Mouse (Mus musculus): ENCODE results near the gene Pfdn2. TPM values are rescaled to one million over a fixed set of nuclear protein-coding genes. Genes with fewer than 3 reads are reported as not detected.

Gene Pfdn2
- polyA plus RNA-seq, 1 experiment from 2014 or later: 130 TPM

DNA sequence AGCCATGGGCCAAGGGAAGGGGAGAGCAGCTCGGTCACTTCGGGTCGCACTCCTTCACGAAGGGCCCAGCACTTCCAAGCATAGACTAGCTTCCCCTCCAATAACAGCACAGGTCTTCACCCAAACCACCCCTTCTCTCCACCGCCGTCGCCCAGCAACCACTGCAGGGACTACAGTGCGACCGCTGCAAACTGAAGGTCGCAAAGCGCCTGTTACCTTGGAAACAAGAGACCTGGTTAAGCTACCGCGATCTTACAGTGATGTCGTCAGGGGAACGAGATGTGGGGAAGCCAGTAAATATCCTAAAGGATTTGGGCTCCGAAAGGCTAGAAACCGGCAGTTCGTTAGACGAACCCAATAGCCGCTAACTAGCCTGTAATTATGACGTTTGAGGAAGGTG, 15.2 kb downstream of the Pfdn2 start, which contains the start of gene Klhdc9:
Gene Klhdc9 (minus strand): TSS at position 143 of the 400 bp plus-strand sequence.
- Histone ChIP-seq H3K27ac (peak within 1 kb of the TSS; percentile 86), H3K9me3 (peaks cover 7% of the 10 kb centered on the region), H3K27me3 (ENCODE audit: insufficient read depth, poor library complexity, severe bottlenecking) (no peaks in the 10 kb centered on the region), H3K4me3 (peak within 1 kb of the TSS; percentile 62), H3K4me1 (replicated peaks) (peaks cover 18% of the 10 kb centered on the region), H3K36me3 (peaks cover 38% of the 10 kb centered on the region)
- under 1% methylated on average over 21 of the region's 21 CpGs for WGBS
- DNase-seq (ENCODE audit: low spot score): peak; percentile 95

- Histone ChIP-seq H3K4me3 (peak overlapping the region; percentile 62), H3K9me3 (peaks cover 7% of the 10 kb centered on the region), H3K4me1 (replicated peaks) (peaks cover 18% of the 10 kb centered on the region), H3K36me3 (peaks cover 32% of the 10 kb centered on the region), H3K27me3 (ENCODE audit: insufficient read depth, poor library complexity, severe bottlenecking) (no peaks in the 10 kb centered on the region), H3K27ac (peak overlapping the region; percentile 86)
- WGBS: 33% methylated on average over 16 of the region's 16 CpGs
- DNase-seq (ENCODE audit: low spot score): peak; percentile 64
Measured at GRCm38 (mm10) chr1:171361106-171362103, 15.9 kb downstream of the Pfdn2 start.

- DNase-seq (ENCODE audit: low spot score): no peak
Measured at GRCm38 (mm10) chr1:171365934-171366333, 20.5 kb downstream of the Pfdn2 start.

GRCm38 (mm10) chr1:171369845-171370556, 24.5 kb downstream of the Pfdn2 start, which contains the start of gene Nectin4:
TSS of gene Nectin4 (plus strand) at chr1:171370099.
- 36% methylated on average over 20 of the region's 20 CpGs for WGBS

More at GRCm38 (mm10) chr1:171365934-171366333, 20.5 kb downstream of the Pfdn2 start:
- no peak overlapping the region for H3K27ac ChIP-seq
- WGBS: 72% methylated on average over 7 of the region's 7 CpGs
- H3K9me3 ChIP-seq: no peaks in the 10 kb centered on the region
- no peaks in the 10 kb centered on the region; the same call in 1 of the 2 replicates for H3K27me3 ChIP-seq (ENCODE audit: insufficient read depth, poor library complexity, severe bottlenecking)
- no peaks in the 10 kb centered on the region for H3K36me3 ChIP-seq
- no peak overlapping the region for H3K4me3 ChIP-seq
- peaks cover 10% of the 10 kb centered on the region for H3K4me1 ChIP-seq (replicated peaks)

DNA sequence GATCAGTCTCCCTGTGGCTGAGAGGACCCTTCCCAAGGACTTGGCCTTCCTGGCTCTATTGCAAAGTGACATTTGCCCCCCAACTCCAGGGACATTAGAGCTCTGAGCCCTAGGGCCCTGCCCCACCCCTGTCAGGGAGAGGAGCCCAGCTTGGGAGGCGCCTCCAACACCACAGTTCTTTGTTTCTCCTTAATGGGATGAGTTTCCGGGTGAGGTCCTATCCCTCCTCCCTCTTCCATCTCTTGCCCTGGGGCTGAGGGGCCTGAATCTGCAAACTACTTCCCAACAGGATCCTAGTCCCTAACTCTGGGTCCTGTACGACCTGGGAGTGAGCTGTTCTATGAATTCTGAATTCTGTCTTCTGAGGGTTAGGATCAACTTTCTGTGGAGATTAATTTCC, 27.4 kb downstream of the Pfdn2 start:
- H3K36me3 ChIP-seq: no peaks in the 10 kb centered on the region
- DNase-seq (ENCODE audit: low spot score): no peak
- H3K27ac ChIP-seq: no peak overlapping the region

More at GRCm38 (mm10) chr1:171369845-171370556, 24.5 kb downstream of the Pfdn2 start, which contains the start of gene Nectin4:
- no peak within 1 kb of the TSS for H3K27ac ChIP-seq
- no peak for DNase-seq (ENCODE audit: low spot score)
- no peaks in the 10 kb centered on the region for H3K36me3 ChIP-seq
- no peaks in the 10 kb centered on the region for H3K9me3 ChIP-seq
- peaks cover 18% of the 10 kb centered on the region for H3K27me3 ChIP-seq (ENCODE audit: insufficient read depth, poor library complexity, severe bottlenecking)
- peak within 1 kb of the TSS; percentile 3; the same call in 1 of the 2 replicates for H3K4me3 ChIP-seq
- peaks cover 30% of the 10 kb centered on the region for H3K4me1 ChIP-seq (replicated peaks)

DNA sequence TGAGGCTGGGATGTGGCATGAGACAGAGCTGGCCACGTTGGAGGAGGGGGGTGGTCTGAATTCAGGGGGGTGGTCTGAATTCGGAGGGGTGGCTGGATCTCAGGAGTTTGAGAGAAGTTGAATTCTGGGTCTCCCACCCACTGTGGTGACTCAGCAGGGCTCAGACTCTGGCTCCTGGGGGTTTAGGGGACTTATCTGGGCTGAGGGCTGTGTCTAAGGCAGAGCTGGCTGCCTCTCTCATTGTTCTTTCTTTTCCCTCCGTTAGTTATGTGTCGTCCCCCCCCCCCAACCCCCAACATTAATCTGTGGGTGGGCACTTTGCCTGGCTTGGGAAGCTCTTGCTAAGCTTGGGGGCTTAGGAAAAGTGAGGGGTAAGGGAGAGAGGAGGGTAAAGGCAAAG, 28.5 kb downstream of the Pfdn2 start:
- Histone ChIP-seq H3K27me3 (ENCODE audit: insufficient read depth, poor library complexity, severe bottlenecking) (peaks cover 29% of the 10 kb centered on the region), H3K9me3 (no peaks in the 10 kb centered on the region), H3K27ac (peak overlapping the region; percentile 62), H3K36me3 (no peaks in the 10 kb centered on the region), H3K4me3 (no peak overlapping the region), H3K4me1 (replicated peaks) (peaks cover 36% of the 10 kb centered on the region)
- no peak for DNase-seq (ENCODE audit: low spot score)
- 6% methylated on average over 4 of the region's 4 CpGs for WGBS

More for the DNA sequence above, 27.4 kb downstream of the Pfdn2 start:
- Histone ChIP-seq H3K9me3 (no peaks in the 10 kb centered on the region), H3K27me3 (ENCODE audit: insufficient read depth, poor library complexity, severe bottlenecking) (peaks cover 22% of the 10 kb centered on the region), H3K4me3 (no peak overlapping the region), H3K4me1 (replicated peaks) (peaks cover 36% of the 10 kb centered on the region)
- 53% methylated on average over 3 of the region's 3 CpGs for WGBS

DNA sequence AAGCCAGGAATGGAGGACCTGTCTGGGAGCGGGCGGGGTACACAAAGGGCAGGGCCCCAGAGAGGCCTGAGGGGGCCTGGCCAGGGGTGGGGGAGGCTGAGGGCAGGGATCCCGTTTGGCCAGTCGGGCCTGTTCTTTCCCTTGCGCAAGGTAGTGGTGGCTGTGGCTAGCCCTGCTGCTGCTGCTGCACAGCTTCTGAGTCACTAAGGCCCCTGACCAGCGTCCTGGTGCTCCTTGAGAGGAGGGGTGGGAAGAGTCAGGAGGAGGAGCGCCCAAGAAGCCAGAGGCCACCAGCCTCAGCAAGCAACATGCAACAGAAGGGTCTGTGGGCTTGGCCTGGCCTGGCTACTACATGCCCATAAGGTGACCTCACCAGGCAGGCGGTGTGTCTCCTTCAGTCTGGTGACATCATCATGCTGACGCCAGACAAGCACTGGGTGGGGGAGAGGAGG, 30.2 kb downstream of the Pfdn2 start:
- Histone ChIP-seq H3K4me1 (replicated peaks) (peaks cover 47% of the 10 kb centered on the region), H3K9me3 (no peaks in the 10 kb centered on the region), H3K36me3 (no peaks in the 10 kb centered on the region), H3K27me3 (ENCODE audit: insufficient read depth, poor library complexity, severe bottlenecking) (peaks cover 45% of the 10 kb centered on the region), H3K27ac (peak overlapping the region; percentile 31), H3K4me3 (no peak overlapping the region)
- 44% methylated on average over 9 of the region's 9 CpGs for WGBS
- DNase-seq (ENCODE audit: low spot score): no peak

GRCm38 (mm10) chr1:171378298-171378697, 32.8 kb downstream of the Pfdn2 start:
- Histone ChIP-seq H3K27me3 (ENCODE audit: insufficient read depth, poor library complexity, severe bottlenecking) (peaks cover 44% of the 10 kb centered on the region), H3K27ac (no peak overlapping the region), H3K4me1 (replicated peaks) (peaks cover 37% of the 10 kb centered on the region), H3K36me3 (no peaks in the 10 kb centered on the region), H3K4me3 (no peak overlapping the region), H3K9me3 (no peaks in the 10 kb centered on the region)
- no peak for DNase-seq (ENCODE audit: low spot score)
- WGBS: 88% methylated on average over 6 of the region's 6 CpGs

DNA sequence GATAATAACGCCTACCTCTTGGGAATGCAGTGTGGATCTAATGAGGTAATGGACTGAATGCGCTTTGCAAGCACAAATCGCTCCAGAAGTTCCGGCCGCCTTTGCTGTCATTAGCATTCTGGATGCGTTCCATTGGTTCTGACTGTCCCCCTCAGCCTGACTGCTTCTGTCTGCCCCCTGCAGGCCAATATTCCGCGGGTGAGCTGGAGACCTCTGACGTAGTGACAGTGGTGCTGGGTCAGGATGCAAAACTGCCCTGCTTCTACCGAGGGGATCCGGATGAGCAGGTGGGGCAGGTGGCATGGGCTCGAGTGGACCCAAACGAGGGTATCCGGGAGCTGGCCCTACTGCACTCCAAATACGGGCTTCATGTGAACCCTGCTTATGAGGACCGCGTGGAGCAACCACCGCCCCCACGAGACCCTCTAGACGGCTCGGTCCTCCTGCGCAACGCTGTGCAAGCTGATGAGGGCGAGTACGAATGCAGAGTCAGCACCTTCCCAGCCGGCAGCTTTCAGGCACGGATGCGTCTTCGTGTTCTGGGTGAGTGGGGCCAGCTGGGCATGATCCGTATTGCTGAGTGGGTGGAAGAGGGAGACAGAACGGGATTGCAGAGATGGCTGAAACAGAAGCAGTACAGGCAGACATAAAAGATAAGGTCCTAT, 34.6 kb downstream of the Pfdn2 start:
- Histone ChIP-seq H3K27ac (peak overlapping the region; percentile 42; the same call in 1 of the 2 replicates), H3K27me3 (ENCODE audit: insufficient read depth, poor library complexity, severe bottlenecking) (peaks cover 41% of the 10 kb centered on the region)
- 6% methylated on average over 31 of the region's 31 CpGs for WGBS

GRCm38 (mm10) chr1:171382096-171382620, 36.7 kb downstream of the Pfdn2 start:
- H3K36me3 ChIP-seq: no peaks in the 10 kb centered on the region
- WGBS: 80% methylated on average over 11 of the region's 11 CpGs
- H3K9me3 ChIP-seq: no peaks in the 10 kb centered on the region
- peaks cover 32% of the 10 kb centered on the region for H3K4me1 ChIP-seq (replicated peaks)
- H3K4me3 ChIP-seq: no peak overlapping the region
- H3K27ac ChIP-seq: no peak overlapping the region
- peaks cover 46% of the 10 kb centered on the region for H3K27me3 ChIP-seq (ENCODE audit: insufficient read depth, poor library complexity, severe bottlenecking)
- no peak for DNase-seq (ENCODE audit: low spot score)

More for the DNA sequence above, 34.6 kb downstream of the Pfdn2 start:
- H3K36me3 ChIP-seq: no peaks in the 10 kb centered on the region
- DNase-seq (ENCODE audit: low spot score): peak; percentile 83
- H3K4me3 ChIP-seq: peak overlapping the region; percentile 40
- peaks cover 25% of the 10 kb centered on the region for H3K4me1 ChIP-seq (replicated peaks)
- H3K9me3 ChIP-seq: no peaks in the 10 kb centered on the region

DNA sequence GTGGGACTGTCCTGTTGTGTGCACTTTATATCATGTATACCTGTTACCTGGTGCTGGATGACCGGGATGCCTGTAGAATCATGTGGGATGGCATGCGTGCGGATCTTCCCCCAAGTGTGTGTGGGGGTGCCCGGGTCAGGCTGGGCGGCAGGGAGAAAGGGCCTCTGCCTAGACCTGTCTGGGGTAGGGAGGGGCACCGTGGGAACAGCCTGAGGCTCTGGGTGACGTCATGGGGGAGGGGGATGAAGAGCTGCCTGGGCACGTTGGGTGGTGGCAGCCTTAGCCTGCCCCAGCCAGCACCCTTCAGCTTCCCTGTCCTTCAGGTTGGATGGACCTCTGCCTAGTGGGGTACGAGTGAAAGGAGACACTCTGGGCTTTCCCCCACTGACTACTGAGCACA, 38.9 kb downstream of the Pfdn2 start:
- WGBS: 68% methylated on average over 9 of the region's 9 CpGs
- H3K27ac ChIP-seq: no peak overlapping the region
- no peak overlapping the region for H3K4me3 ChIP-seq
- DNase-seq (ENCODE audit: low spot score): no peak
- H3K36me3 ChIP-seq: no peaks in the 10 kb centered on the region
- no peaks in the 10 kb centered on the region for H3K9me3 ChIP-seq
- peaks cover 36% of the 10 kb centered on the region for H3K27me3 ChIP-seq (ENCODE audit: insufficient read depth, poor library complexity, severe bottlenecking)
- H3K4me1 ChIP-seq (replicated peaks): peaks cover 36% of the 10 kb centered on the region

- Histone ChIP-seq H3K4me3 (no peak overlapping the region), H3K9me3 (no peaks in the 10 kb centered on the region), H3K27me3 (ENCODE audit: insufficient read depth, poor library complexity, severe bottlenecking) (peaks cover 28% of the 10 kb centered on the region), H3K4me1 (replicated peaks) (peaks cover 28% of the 10 kb centered on the region), H3K36me3 (no peaks in the 10 kb centered on the region), H3K27ac (no peak overlapping the region)
- 70% methylated on average over 9 of the region's 9 CpGs for WGBS
- no peak for DNase-seq (ENCODE audit: low spot score)
Measured at GRCm38 (mm10) chr1:171385171-171385570, 39.7 kb downstream of the Pfdn2 start.
